Mouse (Mus musculus) left cerebral cortex, postnatal 14 days (tissue): ENCODE measurements around the gene Vmn1r60. TPM values are rescaled to one million over a fixed set of nuclear protein-coding genes. Genes with fewer than 3 reads are reported as not detected.
"Not testable (repeated sequence)": the region's sequence is repeated elsewhere in the genome, so short reads cannot be mapped to it uniquely, and the experiment has no call there.

Experiments
- DNase-seq, 2 experiments: peaks; one replicate each; pipeline ENCODE4 v3.0.0; 2021 to 2022; ENCODE audit warnings: low spot score in 2 of 2, mixed read lengths in 1 of 2
- intact Hi-C: fragments of 180-260 bp; cut with DNase I; formaldehyde crosslinking; loops from one replicate; pipeline ENCODE4 v1.15.1; 2025
- long read RNA-seq, 2 experiments: library from polyadenylated mRNA; stranded (forward); transcript quantifications; one replicate each; pipeline ENCODE4 v2.0.0; 2021
- total RNA-seq, 2 experiments: library from RNA; stranded (reverse); gene quantifications; 2 replicates each; pipeline ENCODE4 v1.2.3; 2021

Gene Vmn1r60
- total RNA-seq = not detected
- long read RNA-seq, experiment 1 = 0 reads
- long read RNA-seq, experiment 2 = 0 reads

GRCm38 (mm10) chr7:5547217-5547616, at the start of gene Vmn1r60:
TSS of gene Vmn1r60 (minus strand) at chr7:5547317.
- intact Hi-C loops, DNase-seq: not testable (repeated sequence)

- intact Hi-C loops, DNase-seq: not testable (repeated sequence)
These were observed 6.2 kb downstream of the Vmn1r60 start for GRCm38 (mm10) chr7:5540770-5541436.

DNA sequence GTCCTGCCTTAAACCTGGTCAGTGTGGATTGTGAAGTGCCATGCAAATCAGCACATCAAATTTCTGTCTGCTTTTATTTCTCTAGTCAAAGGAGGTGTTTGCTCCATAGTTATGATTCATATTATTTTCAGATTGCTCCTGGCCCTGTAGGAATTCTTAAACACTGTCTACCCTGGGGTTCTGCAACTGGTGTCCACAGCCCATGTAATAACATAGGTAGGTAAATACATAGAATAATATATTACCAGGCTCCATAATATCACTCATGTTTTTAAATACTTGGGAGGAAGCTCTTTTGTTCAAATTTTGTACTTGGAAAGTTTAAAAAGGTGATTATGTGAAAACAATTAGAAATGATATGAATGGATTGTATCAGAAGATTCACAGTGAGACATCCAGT, 53.3 kb downstream of the Vmn1r60 start, which contains the start of gene Vmn2r28:
TSS of gene Vmn2r28 (minus strand) at position 101 of the 400 bp plus-strand sequence.
- DNase-seq, intact Hi-C loops: not testable (repeated sequence)

Other genes starting within 250 kb of the Vmn1r60 start
- not detected for gene Gm5065, start 196.8 kb downstream of the Vmn1r60 start, total RNA-seq
- gene Nlrp2, start 196.3 kb downstream of the Vmn1r60 start, total RNA-seq = not detected
- gene Vmn1r58, start 133.9 kb downstream of the Vmn1r60 start, total RNA-seq = not detected
- gene Vmn1r59, start 90.5 kb downstream of the Vmn1r60 start, total RNA-seq = not detected
- not detected for gene Vmn2r28, start 53.4 kb downstream of the Vmn1r60 start, total RNA-seq
- gene Vmn1r61, start 66.0 kb upstream of the Vmn1r60 start, total RNA-seq = not detected
- not detected for gene Vmn1r62, start 126.3 kb upstream of the Vmn1r60 start, total RNA-seq